Mouse (Mus musculus) c-Kit-negative CD71-positive TER-119-positive erythroid progenitor cells, embryonic 14.5 days (primary cell): Measurements from ENCODE around the gene Kcnj10.
A peak's percentile ranks its signal among the peaks of the same experiment; 100 is the strongest.

Experiments used
- DNase-seq: peaks from one replicate; pipeline ENCODE4 v3.0.0-alpha.2; 2013; ENCODE audit warnings: low read depth, low spot score

Gene Kcnj10

DNA sequence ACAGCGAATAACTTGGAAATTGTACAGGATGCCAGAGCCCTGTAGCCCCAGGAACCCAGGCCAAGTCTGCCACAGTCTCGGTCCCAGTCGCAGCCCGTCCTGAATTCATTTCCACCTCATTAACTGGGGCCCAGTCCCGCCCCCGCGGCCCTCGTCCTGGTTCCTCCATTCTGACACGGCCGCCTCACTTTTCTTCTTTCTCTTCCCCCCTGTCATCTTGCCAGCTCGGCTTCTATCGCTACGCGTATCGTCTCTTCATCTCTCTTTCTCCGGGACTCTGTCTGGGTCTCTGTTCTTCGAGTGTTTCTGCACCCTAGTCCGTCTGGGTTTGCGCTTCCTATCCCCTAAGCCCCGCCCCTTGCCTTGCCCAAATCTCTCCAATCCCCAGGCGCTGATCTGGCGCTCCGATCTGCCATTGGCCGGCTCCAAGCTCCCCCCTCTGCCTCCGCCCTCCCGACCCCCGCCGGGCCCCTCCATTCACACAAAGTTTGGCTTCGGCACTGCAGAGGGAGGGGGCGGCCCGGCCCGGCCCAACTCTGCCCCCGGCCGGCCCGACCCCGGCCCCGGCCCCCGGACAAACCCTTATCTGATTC lies at the start of gene Kcnj10:
TSS of gene Kcnj10 (plus strand) at position 482 of the 593 bp plus-strand sequence.
- DNase-seq: no peak

DNA sequence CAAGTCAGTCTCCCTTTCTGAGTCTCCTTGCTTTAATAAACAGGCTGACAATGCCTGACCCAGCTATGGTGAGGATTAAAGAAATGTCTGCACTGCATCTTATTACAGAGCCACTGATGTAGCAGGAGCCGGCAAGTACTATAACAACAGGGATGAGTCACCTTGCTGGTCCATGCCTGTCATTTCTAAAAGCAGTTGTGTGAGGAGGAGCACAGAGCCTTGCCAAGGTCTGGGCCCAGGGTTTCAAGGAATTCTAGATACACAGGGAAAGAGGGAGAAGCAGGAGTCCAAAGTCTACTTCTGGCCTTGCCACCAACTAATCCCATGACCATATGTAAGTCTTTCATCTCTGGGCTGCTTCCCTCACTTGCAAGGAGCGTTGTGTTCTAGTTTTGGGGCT lies 48.1 kb upstream of the Kcnj10 start:
- DNase-seq: no peak

DNA sequence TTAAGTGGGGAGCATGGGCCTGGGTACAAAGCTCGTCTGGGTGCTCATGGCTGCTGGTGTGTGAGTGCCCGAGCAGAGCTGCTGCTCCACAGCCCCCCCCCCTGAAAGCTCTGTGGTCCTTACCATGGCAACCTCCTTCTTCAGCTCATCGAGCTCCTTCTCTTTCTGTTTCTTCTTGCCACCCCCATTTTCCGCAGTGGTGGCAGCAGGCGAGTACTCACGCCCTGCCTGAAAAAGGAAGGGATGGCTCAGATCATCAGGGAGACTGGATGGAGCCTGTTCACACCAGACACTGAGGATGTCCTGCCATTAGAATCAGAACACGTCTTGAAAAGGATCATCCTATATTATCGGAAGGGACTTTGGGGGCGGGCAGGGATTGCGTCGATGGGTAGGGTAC lies 47.6 kb upstream of the Kcnj10 start:
- DNase-seq: no peak

DNA sequence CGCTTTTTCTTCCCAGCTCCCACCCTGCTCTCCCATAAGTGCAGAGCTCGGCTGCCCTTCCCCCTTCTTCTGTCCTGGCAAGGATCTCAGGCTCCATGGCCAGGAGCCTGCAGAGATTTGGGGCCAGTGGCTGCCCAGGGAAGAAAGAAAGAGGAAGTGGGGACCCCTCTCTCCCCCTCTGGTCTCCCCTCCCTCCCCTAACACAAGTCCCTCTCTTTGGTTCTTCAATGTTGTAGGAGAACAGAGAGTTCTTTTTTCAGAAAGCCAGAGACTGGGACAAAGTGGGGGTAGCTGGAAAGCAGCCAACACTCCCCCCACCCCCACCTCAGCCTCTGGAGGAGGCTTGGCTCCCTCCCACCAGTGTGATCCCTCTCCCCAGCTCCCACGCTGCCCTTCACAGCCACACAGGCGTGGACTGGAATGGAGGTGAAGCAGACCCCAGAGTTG lies 45.2 kb upstream of the Kcnj10 start:
- no peak for DNase-seq

DNA sequence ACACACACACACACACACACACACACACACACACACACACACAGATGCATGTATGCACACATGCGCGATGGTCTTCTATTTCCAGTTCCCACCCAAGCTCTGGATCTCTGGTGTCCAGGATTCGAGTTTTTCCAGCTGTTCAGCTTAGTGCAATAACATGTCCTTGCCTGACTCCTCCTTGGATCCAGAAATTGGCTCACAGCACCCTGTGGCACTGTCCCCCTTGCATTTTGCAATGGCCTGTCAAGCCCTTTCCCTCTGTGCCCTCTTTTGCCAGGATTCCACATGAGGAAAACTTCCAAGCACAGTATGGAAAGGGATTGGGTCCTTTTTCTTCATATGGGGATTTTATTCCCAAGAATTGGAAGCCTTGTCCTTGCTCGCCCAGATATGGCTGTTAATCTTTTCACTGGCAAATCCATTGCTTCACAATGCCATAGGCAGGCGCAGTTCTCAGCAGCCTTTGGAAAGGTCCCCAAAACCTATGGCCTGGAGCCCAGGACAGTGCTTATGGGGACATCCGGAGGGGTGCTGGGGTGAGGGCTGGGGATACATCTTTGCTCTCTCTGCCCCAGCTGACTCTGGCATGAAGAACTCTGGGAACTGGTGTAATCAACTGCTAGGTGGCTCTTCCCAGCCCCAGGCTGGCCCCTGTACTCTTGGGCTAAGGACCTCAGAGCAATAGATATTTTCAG lies 44.0 kb upstream of the Kcnj10 start:
- DNase-seq: no peak

DNA sequence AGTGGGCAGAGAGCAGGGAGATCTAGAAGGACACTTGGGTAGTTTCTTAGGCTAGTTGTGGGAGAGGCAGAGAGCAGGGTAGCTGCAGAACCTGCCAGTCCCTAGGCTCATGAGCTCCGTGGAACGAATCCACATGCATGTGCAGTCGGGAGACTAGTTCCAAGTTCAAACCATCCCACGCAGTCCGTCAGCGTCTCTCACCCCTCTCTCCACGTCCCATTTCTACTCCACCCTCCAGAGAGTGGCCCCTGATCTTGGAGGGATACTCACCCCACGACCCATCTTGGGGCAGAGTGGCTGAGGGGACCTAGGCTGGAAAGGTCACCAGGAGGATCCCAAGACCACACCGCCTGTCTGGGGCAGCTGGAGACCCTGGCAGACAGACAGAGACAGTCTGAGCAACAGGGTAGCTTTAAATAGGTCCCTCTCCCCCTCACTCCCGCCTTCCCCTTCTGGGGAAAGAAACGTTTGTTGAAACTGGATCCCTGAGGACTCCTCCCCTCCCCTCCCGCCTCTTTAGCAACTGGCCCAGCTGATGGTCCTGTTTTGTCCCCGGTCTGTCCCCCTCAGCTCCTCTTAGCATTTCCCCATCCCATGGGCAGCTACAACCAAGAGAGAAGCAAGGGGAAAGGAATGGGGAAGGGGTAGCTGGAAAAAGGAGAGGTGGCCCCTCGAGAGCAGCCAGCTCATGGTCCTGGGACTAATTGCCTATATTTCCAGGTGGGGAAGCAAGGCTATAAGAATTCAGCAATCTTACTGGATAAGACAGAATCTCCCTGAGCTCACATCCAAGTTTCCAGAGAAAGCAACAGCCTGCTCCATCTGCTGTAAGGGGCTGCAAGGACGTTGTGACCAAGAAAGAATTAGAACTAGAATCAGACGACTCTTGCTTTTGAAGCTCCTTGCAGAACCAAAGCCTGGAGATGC lies 43.1 kb upstream of the Kcnj10 start, which contains the start of gene Atp1a2:
TSS of gene Atp1a2 (minus strand) at position 454 of the 927 bp plus-strand sequence.
- DNase-seq: no peak

DNA sequence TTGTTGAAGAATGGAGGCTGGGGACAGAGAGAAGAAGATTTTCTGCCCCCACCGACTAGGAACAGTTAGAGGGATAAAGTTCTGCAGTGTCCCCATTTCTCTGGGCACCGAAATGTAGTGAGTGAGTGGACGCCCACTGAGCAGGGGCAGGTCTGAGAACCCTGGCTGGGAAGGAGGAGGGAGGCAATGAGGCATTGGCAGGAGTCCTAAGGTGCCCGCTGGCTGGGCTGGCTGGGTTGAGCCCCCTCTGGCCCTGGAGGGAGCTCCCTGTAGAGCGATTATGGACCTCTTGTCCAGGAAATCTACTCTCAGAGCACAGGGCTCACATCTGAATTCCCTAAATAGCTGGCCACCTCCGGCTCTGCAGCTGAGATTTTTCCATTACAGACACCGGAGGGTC lies 41.5 kb upstream of the Kcnj10 start:
- DNase-seq: no peak

DNA sequence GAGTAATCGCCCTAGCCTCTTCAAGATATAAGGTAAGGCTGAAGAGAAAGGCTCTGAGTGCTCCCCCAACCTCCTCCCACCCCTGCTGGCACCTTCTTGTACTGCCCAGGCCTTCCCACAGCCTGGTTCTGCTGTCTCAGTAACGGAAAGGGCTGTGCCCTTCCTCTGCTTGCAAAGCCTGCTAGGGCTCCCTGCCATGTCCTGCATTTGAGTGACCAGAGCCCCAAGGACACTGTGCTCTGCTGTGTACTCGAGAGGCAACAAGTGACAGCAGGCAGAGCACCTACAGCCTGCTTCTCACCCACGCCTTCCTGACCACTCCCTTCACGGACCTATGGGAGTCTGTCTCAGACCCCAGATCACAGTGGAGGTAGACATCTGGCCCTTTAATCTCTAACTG lies 40.8 kb upstream of the Kcnj10 start:
- no peak for DNase-seq

DNA sequence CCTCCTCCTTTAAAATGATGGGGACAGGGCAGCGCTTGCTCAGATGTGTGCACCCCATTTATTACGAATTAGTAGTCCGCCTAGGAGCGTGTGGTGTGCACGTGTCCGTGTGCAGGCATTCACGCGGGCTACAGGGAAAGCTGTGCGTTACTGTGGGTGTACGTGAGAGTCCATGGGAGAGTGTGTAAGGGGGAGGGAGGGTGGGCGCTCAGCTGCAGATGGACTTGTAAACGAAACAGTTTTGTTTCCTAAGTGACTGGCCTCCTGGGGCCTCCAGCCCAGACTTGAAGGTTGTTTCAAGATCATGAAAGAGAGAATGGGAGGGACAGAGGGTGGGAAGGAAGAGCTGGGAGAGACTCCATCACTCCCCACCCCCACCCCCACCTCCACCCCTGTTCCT lies 39.8 kb upstream of the Kcnj10 start:
- no peak for DNase-seq

DNA sequence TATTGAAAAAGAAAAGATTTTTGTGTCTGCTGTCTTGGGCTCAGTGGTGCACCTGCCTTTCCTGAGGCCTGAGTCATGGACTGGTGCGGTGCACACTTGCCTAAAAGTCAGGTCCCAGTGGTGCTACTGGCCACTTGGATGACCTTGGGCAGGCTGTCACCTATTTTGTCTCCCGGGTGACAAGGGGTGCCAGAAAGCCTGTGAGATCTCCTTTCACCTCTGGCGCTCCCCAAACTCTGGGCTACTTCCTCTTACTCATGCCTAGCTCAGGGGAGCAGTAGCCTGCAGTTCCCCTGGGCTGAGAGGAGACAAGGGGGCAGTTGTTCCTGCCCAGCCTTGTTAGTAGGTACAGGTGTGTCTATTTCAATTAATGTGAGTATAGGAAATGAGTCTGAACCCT lies 38.7 kb upstream of the Kcnj10 start:
- DNase-seq: no peak

DNA sequence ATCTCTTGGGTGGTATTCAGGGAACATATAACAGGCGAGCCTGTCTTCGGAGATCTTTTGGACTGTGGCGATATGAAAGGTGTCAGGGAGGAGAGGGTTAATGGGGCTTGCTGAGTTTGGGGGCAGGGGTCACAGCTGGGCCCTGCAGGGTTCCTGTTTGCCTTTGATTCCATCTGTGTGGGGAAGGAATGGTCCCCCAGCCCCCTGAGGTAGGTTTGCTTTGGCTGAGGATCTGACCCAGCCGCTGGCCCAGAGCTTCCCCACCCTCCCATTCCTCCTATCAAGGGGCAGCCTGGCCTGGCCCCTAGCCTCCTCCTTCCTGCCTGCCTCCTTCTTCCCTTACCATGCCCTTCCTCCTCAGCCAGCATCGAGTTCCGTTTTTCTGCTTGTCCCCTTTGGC lies 38.2 kb upstream of the Kcnj10 start:
- no peak for DNase-seq

DNA sequence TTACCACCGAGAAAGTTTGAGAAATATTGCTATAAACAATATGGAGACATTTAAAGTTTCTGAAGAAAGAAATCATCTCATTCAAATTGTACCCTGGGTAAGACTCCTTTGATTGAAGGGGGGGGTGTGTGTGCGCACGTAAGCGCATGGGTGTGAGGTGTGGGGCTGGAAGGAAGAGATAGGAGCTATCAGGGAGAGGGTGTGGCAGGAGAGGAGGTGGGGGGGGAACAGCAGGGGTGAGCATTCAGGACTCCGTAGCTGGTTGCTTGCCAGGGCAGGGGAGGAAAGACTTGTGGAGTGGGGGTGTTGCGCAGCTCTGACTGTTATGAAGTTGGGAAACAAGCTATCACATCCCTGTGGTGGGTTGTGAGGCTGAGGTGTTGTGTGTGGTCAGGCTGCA lies 36.6 kb upstream of the Kcnj10 start:
- no peak for DNase-seq

DNA sequence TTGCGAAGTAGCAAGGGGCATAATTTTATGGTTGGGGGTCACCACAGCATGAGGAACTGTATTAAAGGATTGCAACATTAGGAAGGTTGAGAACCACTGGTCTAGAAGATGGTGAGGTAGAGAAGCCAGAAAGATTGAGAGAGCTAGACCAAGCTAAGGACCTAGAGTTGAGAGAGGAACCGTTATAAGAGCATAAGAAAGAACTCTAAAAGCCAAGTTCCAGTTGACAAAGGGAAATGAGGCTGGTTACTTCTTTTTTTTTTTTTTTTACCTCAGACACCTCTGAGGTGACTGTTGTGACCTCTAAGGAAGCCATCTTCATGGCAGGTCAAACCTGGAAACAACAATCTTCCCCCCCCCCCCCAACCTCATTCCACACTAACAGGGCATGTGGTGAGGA lies 35.9 kb upstream of the Kcnj10 start:
- DNase-seq: no peak

DNA sequence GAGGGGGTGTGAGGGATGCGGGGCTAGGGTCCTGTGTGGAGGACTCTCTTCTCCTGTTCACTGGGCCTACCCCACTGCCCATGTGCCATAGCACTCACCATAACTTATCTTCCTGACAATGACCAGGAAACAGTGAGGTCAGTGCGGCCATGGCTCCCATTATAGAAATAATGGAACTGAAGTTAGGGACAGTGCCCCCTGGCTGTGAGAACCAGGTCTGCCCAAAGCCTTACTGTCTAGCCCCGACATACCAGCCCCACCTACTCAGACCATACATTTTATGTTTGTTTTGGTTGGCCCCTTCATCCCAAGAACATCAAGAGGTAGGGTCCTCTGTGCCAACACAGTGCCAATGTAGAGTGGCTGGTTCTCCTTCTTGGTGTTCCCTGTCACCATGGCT lies 35.4 kb upstream of the Kcnj10 start:
- no peak for DNase-seq

DNA sequence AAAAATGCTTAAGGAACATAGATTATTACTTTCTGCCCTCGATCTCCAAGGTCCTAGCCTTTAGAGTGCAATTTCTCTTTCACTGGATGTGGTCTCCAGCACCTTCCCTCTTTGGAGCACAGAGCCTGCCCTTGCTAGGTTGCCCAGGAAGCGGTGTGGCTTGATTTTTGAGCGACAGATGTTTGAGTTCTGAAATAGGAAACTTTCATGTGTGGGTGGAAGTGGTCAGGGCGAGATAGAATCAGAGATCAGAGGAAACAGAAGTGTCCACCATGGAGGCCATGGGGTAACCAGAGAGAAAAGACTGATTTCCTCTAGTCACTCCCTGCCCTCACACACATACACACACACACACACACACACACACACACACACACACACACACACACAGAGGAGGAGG lies 34.8 kb upstream of the Kcnj10 start:
- no peak for DNase-seq

DNA sequence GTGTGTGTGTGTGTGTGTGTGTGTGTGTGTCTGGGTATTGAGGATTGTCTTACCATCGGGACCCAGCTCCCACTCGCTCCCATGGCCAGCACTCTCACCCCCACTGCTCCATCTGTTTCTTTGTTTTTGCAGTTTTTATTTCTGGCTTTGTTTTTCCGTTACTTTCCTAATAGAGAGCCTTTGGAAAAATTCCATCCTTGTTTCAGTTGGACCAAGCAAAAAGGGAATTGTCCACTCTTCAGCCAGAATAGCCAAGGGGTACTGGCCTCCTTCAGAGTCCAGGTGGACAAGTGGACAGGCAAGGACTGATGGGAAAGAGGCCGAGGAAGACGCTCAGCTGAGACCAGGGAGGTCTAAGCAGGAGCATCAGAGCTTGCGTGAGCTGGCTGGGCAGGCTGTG lies 34.1 kb upstream of the Kcnj10 start:
- DNase-seq: no peak

DNA sequence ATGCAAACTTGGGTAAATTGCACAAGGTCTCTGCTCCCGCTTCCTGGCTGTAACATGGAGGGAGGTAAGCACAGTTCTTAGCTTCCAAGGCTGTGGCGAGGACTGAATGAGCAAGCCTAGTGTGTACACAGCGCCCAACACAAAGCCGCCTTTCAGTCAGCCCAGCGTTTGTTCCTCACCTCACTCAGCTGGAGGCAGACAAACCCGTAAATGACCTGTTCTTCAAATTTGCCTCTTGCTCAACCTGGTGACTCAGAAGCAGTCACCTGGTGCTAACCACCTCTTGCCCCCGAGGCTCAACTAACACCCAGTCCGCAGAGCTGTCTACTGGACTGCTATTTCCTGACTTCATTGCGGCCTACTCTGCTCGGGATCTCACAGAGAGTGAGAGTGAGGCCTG lies 33.1 kb upstream of the Kcnj10 start:
- DNase-seq: no peak

DNA sequence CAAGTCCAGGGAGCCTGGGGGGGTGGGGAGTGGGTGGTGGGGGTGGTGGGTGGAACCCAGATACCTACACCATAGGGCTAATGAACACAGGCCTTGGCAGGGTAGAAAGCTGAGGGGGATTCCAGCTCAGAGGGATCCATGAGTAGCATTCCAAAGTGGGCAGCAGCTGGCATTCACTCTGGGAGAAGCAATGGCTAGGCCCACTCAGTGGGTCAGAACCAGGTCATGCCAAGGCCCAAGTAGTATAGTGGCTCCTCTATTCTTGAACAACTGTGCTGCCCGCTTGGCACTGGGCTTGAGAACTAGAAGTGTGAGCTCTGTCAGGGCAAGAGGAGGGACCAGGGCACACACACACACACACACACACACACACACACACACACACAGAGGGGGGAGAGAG lies 32.6 kb upstream of the Kcnj10 start:
- DNase-seq: no peak

DNA sequence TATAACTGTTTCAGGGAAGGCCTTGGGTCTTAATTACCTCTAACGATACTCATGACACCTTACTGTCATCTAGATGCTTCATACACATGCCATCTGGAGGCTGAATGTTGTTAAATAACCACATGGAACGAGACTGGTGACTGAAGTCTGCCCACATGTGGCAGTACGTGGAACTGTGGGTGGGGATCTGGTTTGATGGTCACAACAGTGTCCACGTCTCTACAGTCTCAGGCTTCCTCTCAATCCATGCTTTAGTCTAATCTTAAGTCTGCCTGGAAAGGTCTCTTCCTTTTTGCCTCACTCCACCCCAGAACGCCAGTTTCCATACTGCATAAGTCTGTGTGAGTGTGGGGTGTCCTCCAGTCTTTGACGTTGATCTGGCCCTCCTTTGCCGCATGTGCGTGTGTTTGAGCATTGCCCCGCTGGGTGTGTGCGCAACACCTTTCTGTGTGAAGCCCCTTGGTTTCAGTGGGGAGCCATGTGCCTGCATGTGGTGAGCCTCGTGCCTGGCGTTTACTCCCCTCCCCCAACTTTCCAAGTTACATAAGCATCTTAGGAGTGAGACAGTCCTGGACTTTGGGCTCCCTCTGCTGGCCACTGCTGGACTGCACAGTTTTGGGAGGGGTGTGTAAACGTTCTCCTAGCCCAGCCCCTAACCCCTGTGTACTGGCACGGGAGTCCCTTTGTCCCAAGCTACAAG lies 31.2 kb upstream of the Kcnj10 start:
- peak; percentile 58 for DNase-seq

DNA sequence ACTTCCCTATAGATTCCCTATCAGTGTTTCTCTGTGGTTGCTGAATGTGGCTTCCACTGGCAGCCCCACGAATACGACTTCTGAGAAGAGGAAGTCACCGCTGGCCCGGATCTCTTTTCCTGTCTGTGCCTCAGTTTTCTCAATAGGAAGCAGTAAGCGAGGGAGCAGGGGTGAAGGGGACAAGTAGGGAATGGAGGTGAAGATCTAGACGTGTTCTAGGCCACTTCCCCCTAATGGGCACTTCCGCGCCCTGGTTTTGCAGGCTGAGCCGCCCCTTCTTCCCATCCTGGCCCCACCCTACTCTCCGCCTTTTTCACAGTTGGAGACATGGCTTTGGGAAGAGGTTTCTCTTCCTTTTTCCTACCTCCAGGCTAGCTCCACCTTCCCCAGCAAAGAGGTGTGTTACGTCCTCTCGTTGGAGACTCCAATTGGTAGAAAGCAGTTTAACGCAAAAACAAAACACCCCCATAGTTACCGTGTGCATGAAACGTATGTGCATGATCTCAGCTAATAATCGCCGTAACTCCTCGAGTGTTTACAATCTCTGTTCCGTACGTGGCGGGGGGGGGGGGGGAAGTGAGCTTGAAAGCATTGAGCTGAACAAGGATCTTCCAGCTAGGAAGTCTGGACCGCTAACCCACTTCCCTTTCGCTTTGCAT lies 29.6 kb upstream of the Kcnj10 start:
- no peak for DNase-seq
